Mouse (Mus musculus): ENCODE measurements around the gene Hist2h2aa1.

- TF ChIP-seq GATA2 (IDR thresholded peaks at IDR 0.05; ENCODE audit: borderline replicate concordance, low read depth, low read length): no peak
- no peak for TF ChIP-seq CTCF (IDR thresholded peaks at IDR 0.05; ENCODE audit: low read depth, low read length)
- no peak for TF ChIP-seq TAL1 (conservative IDR thresholded peaks at IDR 0.05; ENCODE audit: low read depth, low read length)
- TF ChIP-seq GATA1 (IDR thresholded peaks at IDR 0.05; ENCODE audit: borderline replicate concordance, low read length): no peak
- no peak for TF ChIP-seq POLR2AphosphoS5 (IDR thresholded peaks at IDR 0.05; ENCODE audit: insufficient replicate concordance, low read depth, low read length)
Measured at GRCm38 (mm10) chr3:96209242-96209641, 36.1 kb upstream of the Hist2h2aa1 start.
